Mouse (Mus musculus): ENCODE data around the gene Plekhg5. TPM values are rescaled to one million over a fixed set of nuclear protein-coding genes. Genes with fewer than 3 reads are reported as not detected.

Gene Plekhg5
- 9.6 and 17.1 TPM in 2 replicates for polyA plus RNA-seq (2012; rRNA removed; ENCODE audit: low replicate concordance)

DNA sequence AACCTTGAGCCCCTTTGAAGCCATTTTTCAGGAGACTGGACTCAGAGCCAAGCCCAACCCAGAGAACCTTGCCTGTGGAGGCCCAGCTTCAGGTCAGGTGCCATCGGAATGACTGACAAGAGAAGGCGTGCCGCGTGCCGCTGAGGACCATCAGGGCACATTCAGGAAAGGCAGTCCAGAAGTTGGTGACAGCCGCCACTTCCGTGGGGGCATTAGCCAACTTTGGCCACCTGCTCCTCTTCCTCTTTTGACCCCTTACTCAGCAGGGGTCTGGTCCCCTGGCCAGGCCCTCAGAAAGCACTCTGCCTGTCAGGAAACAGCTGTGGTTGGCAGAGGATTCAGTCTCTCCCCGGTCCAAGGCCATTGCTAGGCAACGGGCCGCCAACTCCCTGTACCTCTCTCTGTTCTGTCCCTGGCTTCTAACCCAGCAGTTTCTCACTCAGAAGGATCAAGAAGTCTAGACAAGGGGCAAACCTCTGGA lies at the start of gene Plekhg5:
Gene Plekhg5 (plus strand): TSS at position 378 of the 481 bp plus-strand sequence.

GRCm38 (mm10) chr4:152027524-152027923 lies 44.8 kb upstream of the Plekhg5 start, which contains the start of gene Zbtb48:
Gene Zbtb48, minus strand, starts transcription at chr4:152027671.

GRCm38 (mm10) chr4:152038225-152038984 lies 33.9 kb upstream of the Plekhg5 start, which contains the start of gene Tas1r1:
Gene Tas1r1, minus strand, starts transcription at chr4:152038568.

DNA sequence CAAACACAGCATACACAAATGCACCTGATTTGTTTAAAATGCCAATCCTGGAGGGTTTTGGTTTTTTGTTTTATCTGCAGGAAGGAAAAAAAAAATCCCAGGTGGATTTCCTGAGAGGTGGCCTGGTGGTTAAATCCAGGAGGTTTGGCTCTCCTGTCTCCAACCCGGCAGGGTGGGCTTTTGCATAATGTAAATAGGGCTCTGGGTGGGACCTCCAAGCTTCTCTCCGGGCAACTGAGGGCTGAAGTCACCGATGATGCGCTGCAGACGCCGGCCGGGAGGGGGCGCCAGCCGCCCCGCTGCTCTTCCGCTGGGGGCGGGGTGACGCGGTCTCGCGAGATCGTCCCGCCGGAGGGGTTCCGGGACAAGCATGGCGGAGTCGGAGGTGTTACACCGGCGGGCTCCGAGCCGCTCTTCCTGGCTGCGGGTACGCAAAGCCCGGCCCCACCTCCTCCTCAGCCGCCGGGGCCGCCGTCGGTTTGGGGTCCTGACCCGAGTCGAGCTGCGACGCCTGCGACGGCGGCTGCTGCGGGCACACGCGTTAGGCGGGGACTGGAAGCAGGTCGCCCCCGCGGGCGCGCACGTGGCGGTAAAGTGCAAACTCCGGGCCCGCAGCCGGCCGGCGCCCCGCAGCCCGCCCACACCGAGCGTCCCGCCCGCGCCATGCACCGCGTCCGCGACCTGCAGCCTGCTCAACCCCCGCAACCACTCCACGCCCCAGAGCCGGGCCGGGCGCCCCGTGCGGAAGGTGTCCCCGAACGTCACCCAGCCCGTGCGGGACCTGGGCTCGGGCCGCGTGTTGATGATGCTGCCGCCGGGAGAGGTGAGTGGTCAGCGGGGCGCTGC lies 33.1 kb upstream of the Plekhg5 start, which contains the start of gene Nol9:
Gene Nol9 (plus strand): TSS at position 337 of the 846 bp plus-strand sequence.

GRCm38 (mm10) chr4:152115921-152116612 lies 43.8 kb downstream of the Plekhg5 start, which contains the start of gene Tnfrsf25:
Gene Tnfrsf25, plus strand, starts transcription at chr4:152115934.

DNA sequence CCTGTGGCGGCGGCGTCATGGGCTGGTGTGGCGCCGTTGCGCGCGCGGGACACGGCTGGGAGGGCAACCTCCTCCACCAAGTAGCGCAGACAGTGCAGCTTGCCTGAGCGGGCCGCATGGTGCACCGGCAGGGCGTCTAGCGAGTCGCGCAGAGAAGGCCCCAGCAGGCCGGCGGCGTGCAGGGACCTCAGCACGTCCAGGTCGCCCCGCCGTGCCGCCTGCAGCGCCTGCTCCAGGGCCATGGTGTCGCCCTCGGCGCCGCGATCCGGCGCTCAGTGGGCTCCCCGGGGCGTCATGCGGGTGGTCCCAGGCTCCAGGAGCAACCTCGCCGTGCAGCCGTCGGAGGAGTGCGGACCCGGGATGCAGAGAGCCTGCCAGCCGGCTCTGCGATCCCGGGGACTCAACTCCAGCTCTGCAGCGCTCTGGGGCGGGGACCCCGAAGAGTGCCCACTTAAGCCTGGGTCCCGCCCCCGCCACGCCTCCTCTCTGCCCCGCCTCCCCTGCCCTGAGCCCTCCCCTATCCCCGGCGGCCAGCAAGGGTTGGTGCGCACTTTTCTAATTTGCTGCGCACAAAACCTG lies 79.8 kb downstream of the Plekhg5 start, which contains the start of gene Espn:
Gene Espn (minus strand): TSS at position 406 of the 579 bp plus-strand sequence.

GRCm38 (mm10) chr4:152158585-152159284 lies 86.4 kb downstream of the Plekhg5 start, which contains the start of gene Hes2:
Gene Hes2, plus strand, starts transcription at chr4:152158867.

Other genes starting within 250 kb of the Plekhg5 start
- 2.6 TPM in 2 replicates for gene Camta1, start 210.6 kb upstream of the Plekhg5 start, polyA plus RNA-seq (2012; rRNA removed; ENCODE audit: low replicate concordance)
- gene Dnajc11, start 138.8 kb upstream of the Plekhg5 start, polyA plus RNA-seq (2012; rRNA removed; ENCODE audit: low replicate concordance) = 41.2 and 55.6 TPM in 2 replicates
- 19.8 and 34.8 TPM in 2 replicates for gene Thap3, start 83.5 kb upstream of the Plekhg5 start, polyA plus RNA-seq (2012; rRNA removed; ENCODE audit: low replicate concordance)
- gene Phf13, start 76.2 kb upstream of the Plekhg5 start, polyA plus RNA-seq (2012; rRNA removed; ENCODE audit: low replicate concordance) = 6.5 and 6.9 TPM in 2 replicates
- gene Klhl21, start 63.7 kb upstream of the Plekhg5 start, polyA plus RNA-seq (2012; rRNA removed; ENCODE audit: low replicate concordance) = 19.2 and 22.7 TPM in 2 replicates
- 9.2 and 15.2 TPM in 2 replicates for gene Zbtb48, start 44.8 kb upstream of the Plekhg5 start, polyA plus RNA-seq (2012; rRNA removed; ENCODE audit: low replicate concordance)
- gene Tas1r1, start 33.9 kb upstream of the Plekhg5 start, polyA plus RNA-seq (2012; rRNA removed; ENCODE audit: low replicate concordance) = 0.05 TPM in 2 replicates
- 12.9 and 13.8 TPM in 2 replicates for gene Nol9, start 33.2 kb upstream of the Plekhg5 start, polyA plus RNA-seq (2012; rRNA removed; ENCODE audit: low replicate concordance)
- 3.0 and 4.1 TPM in 2 replicates for gene Tnfrsf25, start 43.4 kb downstream of the Plekhg5 start, polyA plus RNA-seq (2012; rRNA removed; ENCODE audit: low replicate concordance)
- gene Espn, start 79.9 kb downstream of the Plekhg5 start, polyA plus RNA-seq (2012; rRNA removed; ENCODE audit: low replicate concordance) = 273 and 642 TPM in 2 replicates
- 9.6 and 49.1 TPM in 2 replicates for gene Hes2, start 86.4 kb downstream of the Plekhg5 start, polyA plus RNA-seq (2012; rRNA removed; ENCODE audit: low replicate concordance)
- gene Acot7, start 105.6 kb downstream of the Plekhg5 start, polyA plus RNA-seq (2012; rRNA removed; ENCODE audit: low replicate concordance) = 29.0 and 38.7 TPM in 2 replicates
- 9.0 and 9.3 TPM in 2 replicates for gene Gpr153, start 201.7 kb downstream of the Plekhg5 start, polyA plus RNA-seq (2012; rRNA removed; ENCODE audit: low replicate concordance)
- gene Hes3, start 219.2 kb downstream of the Plekhg5 start, polyA plus RNA-seq (2012; rRNA removed; ENCODE audit: low replicate concordance) = 0.08 TPM in 1 of 2 replicates, not detected in the other
- gene Icmt, start 224.7 kb downstream of the Plekhg5 start, polyA plus RNA-seq (2012; rRNA removed; ENCODE audit: low replicate concordance) = 22.2 and 22.4 TPM in 2 replicates
- 2.2 and 5.5 TPM in 2 replicates for gene Rnf207, start 246.5 kb downstream of the Plekhg5 start, polyA plus RNA-seq (2012; rRNA removed; ENCODE audit: low replicate concordance)

All from duodenum, adult 2 months (tissue).